Mouse (Mus musculus): ENCODE results near the gene Elp1. TPM values are rescaled to one million over a fixed set of nuclear protein-coding genes. Genes with fewer than 3 reads are reported as not detected.

Gene Elp1
- polyA plus RNA-seq, 1 experiment from 2014 or later: 78.2 TPM

- Histone ChIP-seq H3K4me2 (ENCODE audit: low read length) (no peak overlapping the region), H3K9ac (ENCODE audit: low read length) (no peak overlapping the region), H3K36me3 (ENCODE audit: control insufficient read depth, insufficient read depth, low read length) (peaks cover 90% of the 10 kb centered on the region), H3K4me1 (ENCODE audit: control insufficient read depth, insufficient read depth, low read length) (no peaks in the 10 kb centered on the region), H3K9me3 (replicated peaks; ENCODE audit: control insufficient read depth, low read length) (no peaks in the 10 kb centered on the region), H3K4me3 (ENCODE audit: low read depth, low read length) (no peak overlapping the region), H3K27ac (ENCODE audit: low read depth, low read length) (no peak overlapping the region), H3K27me3 (replicated peaks; ENCODE audit: control insufficient read depth, insufficient read depth, low read length) (no peaks in the 10 kb centered on the region)
- WGBS: 92% methylated on average over 5 of the region's 5 CpGs
- DNase-seq (ENCODE audit: low spot score) (no peak), ATAC-seq (no peak)
Measured at GRCm38 (mm10) chr4:56756021-56756420, 46.1 kb downstream of the Elp1 start.

GRCm38 (mm10) chr4:56747456-56747855 lies 54.7 kb downstream of the Elp1 start:
- WGBS: 98% methylated on average over 9 of the region's 9 CpGs
- no peak for DNase-seq (ENCODE audit: low spot score)
- H3K27ac ChIP-seq (ENCODE audit: low read depth, low read length): no peak overlapping the region
- no peaks in the 10 kb centered on the region for H3K27me3 ChIP-seq (replicated peaks; ENCODE audit: control insufficient read depth, insufficient read depth, low read length)
- no peak overlapping the region for H3K4me3 ChIP-seq (ENCODE audit: low read depth, low read length)
- H3K4me2 ChIP-seq (ENCODE audit: low read length): no peak overlapping the region
- no peaks in the 10 kb centered on the region for H3K9me3 ChIP-seq (replicated peaks; ENCODE audit: control insufficient read depth, low read length)
- no peak for ATAC-seq
- H3K36me3 ChIP-seq (ENCODE audit: control insufficient read depth, insufficient read depth, low read length): peaks cover 55% of the 10 kb centered on the region
- no peaks in the 10 kb centered on the region for H3K4me1 ChIP-seq (ENCODE audit: control insufficient read depth, insufficient read depth, low read length)
- no peak overlapping the region for H3K9ac ChIP-seq (ENCODE audit: low read length)

- H3K4me2 ChIP-seq (ENCODE audit: low read length): no peak overlapping the region
- 92% methylated on average over 2 of the region's 2 CpGs for WGBS
- no peaks in the 10 kb centered on the region for H3K9me3 ChIP-seq (replicated peaks; ENCODE audit: control insufficient read depth, low read length)
- H3K27ac ChIP-seq (ENCODE audit: low read depth, low read length): no peak overlapping the region
- ATAC-seq: no peak
- H3K4me1 ChIP-seq (ENCODE audit: control insufficient read depth, insufficient read depth, low read length): no peaks in the 10 kb centered on the region
- H3K4me3 ChIP-seq (ENCODE audit: low read depth, low read length): no peak overlapping the region
- DNase-seq (ENCODE audit: low spot score): no peak
- H3K9ac ChIP-seq (ENCODE audit: low read length): no peak overlapping the region
- H3K27me3 ChIP-seq (replicated peaks; ENCODE audit: control insufficient read depth, insufficient read depth, low read length): no peaks in the 10 kb centered on the region
- peaks cover 49% of the 10 kb centered on the region for H3K36me3 ChIP-seq (ENCODE audit: control insufficient read depth, insufficient read depth, low read length)
Measured at GRCm38 (mm10) chr4:56746345-56746744, 55.8 kb downstream of the Elp1 start.

GRCm38 (mm10) chr4:56743363-56744195 lies 58.6 kb downstream of the Elp1 start, which contains the start of gene Actl7a:
TSS of gene Actl7a (plus strand) at chr4:56743413.
- WGBS: 96% methylated on average over 21 of the region's 21 CpGs
- no peak within 1 kb of the TSS for H3K4me3 ChIP-seq (ENCODE audit: low read depth, low read length)
- H3K9ac ChIP-seq (ENCODE audit: low read length): no peak within 1 kb of the TSS
- ATAC-seq (no peak), DNase-seq (ENCODE audit: low spot score) (no peak)
- H3K27ac ChIP-seq (ENCODE audit: low read depth, low read length): no peak within 1 kb of the TSS
- no peaks in the 10 kb centered on the region for H3K4me1 ChIP-seq (ENCODE audit: control insufficient read depth, insufficient read depth, low read length)
- H3K36me3 ChIP-seq (ENCODE audit: control insufficient read depth, insufficient read depth, low read length): peaks cover 24% of the 10 kb centered on the region
- H3K9me3 ChIP-seq (replicated peaks; ENCODE audit: control insufficient read depth, low read length): no peaks in the 10 kb centered on the region
- H3K4me2 ChIP-seq (ENCODE audit: low read length): no peak within 1 kb of the TSS
- H3K27me3 ChIP-seq (replicated peaks; ENCODE audit: control insufficient read depth, insufficient read depth, low read length): no peaks in the 10 kb centered on the region

- Histone ChIP-seq H3K27ac (ENCODE audit: low read depth, low read length) (no peak overlapping the region), H3K27me3 (replicated peaks; ENCODE audit: control insufficient read depth, insufficient read depth, low read length) (no peaks in the 10 kb centered on the region)
- WGBS: 90% methylated on average over 4 of the region's 4 CpGs
Measured at GRCm38 (mm10) chr4:56742698-56743097, 59.4 kb downstream of the Elp1 start.

GRCm38 (mm10) chr4:56741041-56741493 lies 61.1 kb downstream of the Elp1 start, which contains the start of gene Actl7b:
TSS of gene Actl7b (minus strand) at chr4:56741443.
- Histone ChIP-seq H3K27me3 (replicated peaks; ENCODE audit: control insufficient read depth, insufficient read depth, low read length) (no peaks in the 10 kb centered on the region), H3K9ac (ENCODE audit: low read length) (no peak within 1 kb of the TSS), H3K36me3 (ENCODE audit: control insufficient read depth, insufficient read depth, low read length) (peaks cover 7% of the 10 kb centered on the region), H3K4me1 (ENCODE audit: control insufficient read depth, insufficient read depth, low read length) (no peaks in the 10 kb centered on the region), H3K9me3 (replicated peaks; ENCODE audit: control insufficient read depth, low read length) (no peaks in the 10 kb centered on the region), H3K27ac (ENCODE audit: low read depth, low read length) (no peak within 1 kb of the TSS), H3K4me2 (ENCODE audit: low read length) (no peak within 1 kb of the TSS), H3K4me3 (ENCODE audit: low read depth, low read length) (no peak within 1 kb of the TSS)
- ATAC-seq (no peak), DNase-seq (ENCODE audit: low spot score) (no peak)
- 94% methylated on average over 13 of the region's 13 CpGs for WGBS

More at GRCm38 (mm10) chr4:56742698-56743097, 59.4 kb downstream of the Elp1 start:
- ATAC-seq (no peak), DNase-seq (ENCODE audit: low spot score) (no peak)
- H3K9ac ChIP-seq (ENCODE audit: low read length): no peak overlapping the region
- H3K36me3 ChIP-seq (ENCODE audit: control insufficient read depth, insufficient read depth, low read length): peaks cover 20% of the 10 kb centered on the region
- H3K4me2 ChIP-seq (ENCODE audit: low read length): no peak overlapping the region
- H3K4me1 ChIP-seq (ENCODE audit: control insufficient read depth, insufficient read depth, low read length): no peaks in the 10 kb centered on the region
- H3K4me3 ChIP-seq (ENCODE audit: low read depth, low read length): no peak overlapping the region
- H3K9me3 ChIP-seq (replicated peaks; ENCODE audit: control insufficient read depth, low read length): no peaks in the 10 kb centered on the region

- H3K9me3 ChIP-seq (replicated peaks; ENCODE audit: control insufficient read depth, low read length): no peaks in the 10 kb centered on the region
- H3K36me3 ChIP-seq (ENCODE audit: control insufficient read depth, insufficient read depth, low read length): peaks cover 7% of the 10 kb centered on the region
- no peak overlapping the region for H3K9ac ChIP-seq (ENCODE audit: low read length)
- no peak for DNase-seq (ENCODE audit: low spot score)
- ATAC-seq: no peak
- H3K4me2 ChIP-seq (ENCODE audit: low read length): no peak overlapping the region
- H3K4me3 ChIP-seq (ENCODE audit: low read depth, low read length): no peak overlapping the region
- H3K27me3 ChIP-seq (replicated peaks; ENCODE audit: control insufficient read depth, insufficient read depth, low read length): no peaks in the 10 kb centered on the region
- 97% methylated on average over 20 of the region's 20 CpGs for WGBS
- H3K4me1 ChIP-seq (ENCODE audit: control insufficient read depth, insufficient read depth, low read length): no peaks in the 10 kb centered on the region
- no peak overlapping the region for H3K27ac ChIP-seq (ENCODE audit: low read depth, low read length)
Measured at GRCm38 (mm10) chr4:56740611-56741010, 61.5 kb downstream of the Elp1 start.

GRCm38 (mm10) chr4:56740020-56740485 lies 62.1 kb downstream of the Elp1 start, which contains the start of gene Gm26657:
TSS of gene Gm26657 (plus strand) at chr4:56740070.
- no peaks in the 10 kb centered on the region for H3K9me3 ChIP-seq (replicated peaks; ENCODE audit: control insufficient read depth, low read length)
- DNase-seq (ENCODE audit: low spot score) (no peak), ATAC-seq (no peak)
- H3K4me1 ChIP-seq (ENCODE audit: control insufficient read depth, insufficient read depth, low read length): no peaks in the 10 kb centered on the region
- no peak within 1 kb of the TSS for H3K4me3 ChIP-seq (ENCODE audit: low read depth, low read length)
- H3K9ac ChIP-seq (ENCODE audit: low read length): no peak within 1 kb of the TSS
- H3K36me3 ChIP-seq (ENCODE audit: control insufficient read depth, insufficient read depth, low read length): peaks cover 7% of the 10 kb centered on the region
- H3K27ac ChIP-seq (ENCODE audit: low read depth, low read length): no peak within 1 kb of the TSS
- no peak within 1 kb of the TSS for H3K4me2 ChIP-seq (ENCODE audit: low read length)
- H3K27me3 ChIP-seq (replicated peaks; ENCODE audit: control insufficient read depth, insufficient read depth, low read length): no peaks in the 10 kb centered on the region
- 89% methylated on average over 18 of the region's 18 CpGs for WGBS

- Histone ChIP-seq H3K9ac (ENCODE audit: low read length) (no peak overlapping the region), H3K27me3 (replicated peaks; ENCODE audit: control insufficient read depth, insufficient read depth, low read length) (no peaks in the 10 kb centered on the region), H3K36me3 (ENCODE audit: control insufficient read depth, insufficient read depth, low read length) (no peaks in the 10 kb centered on the region), H3K4me1 (ENCODE audit: control insufficient read depth, insufficient read depth, low read length) (no peaks in the 10 kb centered on the region), H3K4me3 (ENCODE audit: low read depth, low read length) (no peak overlapping the region), H3K4me2 (ENCODE audit: low read length) (no peak overlapping the region), H3K9me3 (replicated peaks; ENCODE audit: control insufficient read depth, low read length) (no peaks in the 10 kb centered on the region), H3K27ac (ENCODE audit: low read depth, low read length) (no peak overlapping the region)
- DNase-seq (ENCODE audit: low spot score): peak; percentile 6
- no peak for ATAC-seq
- WGBS: 52% methylated on average over 8 of the region's 8 CpGs
Measured at GRCm38 (mm10) chr4:56725839-56726238, 76.3 kb downstream of the Elp1 start.
